Mouse (Mus musculus) urinary bladder, adult 2 months (tissue): ENCODE data around the gene Hoxd3. TPM values are rescaled to one million over a fixed set of nuclear protein-coding genes. Genes with fewer than 3 reads are reported as not detected.
A peak's percentile ranks its signal among the peaks of the same experiment; 100 is the strongest.

ENCODE experiments used
- DNase-seq: peaks from one replicate; pipeline ENCODE4 v3.0.0; 2022; ENCODE audit warnings: low spot score
- polyA plus RNA-seq: library from polyadenylated mRNA; depleted of rRNA; stranded (reverse); fragments of >200 nt; gene quantifications from 2 replicates; pipeline ENCODE4 v1.2.3, GENCODE M21; 2012

Hoxd3 gene
- polyA plus RNA-seq, 1 experiment = 2.6 TPM

DNA sequence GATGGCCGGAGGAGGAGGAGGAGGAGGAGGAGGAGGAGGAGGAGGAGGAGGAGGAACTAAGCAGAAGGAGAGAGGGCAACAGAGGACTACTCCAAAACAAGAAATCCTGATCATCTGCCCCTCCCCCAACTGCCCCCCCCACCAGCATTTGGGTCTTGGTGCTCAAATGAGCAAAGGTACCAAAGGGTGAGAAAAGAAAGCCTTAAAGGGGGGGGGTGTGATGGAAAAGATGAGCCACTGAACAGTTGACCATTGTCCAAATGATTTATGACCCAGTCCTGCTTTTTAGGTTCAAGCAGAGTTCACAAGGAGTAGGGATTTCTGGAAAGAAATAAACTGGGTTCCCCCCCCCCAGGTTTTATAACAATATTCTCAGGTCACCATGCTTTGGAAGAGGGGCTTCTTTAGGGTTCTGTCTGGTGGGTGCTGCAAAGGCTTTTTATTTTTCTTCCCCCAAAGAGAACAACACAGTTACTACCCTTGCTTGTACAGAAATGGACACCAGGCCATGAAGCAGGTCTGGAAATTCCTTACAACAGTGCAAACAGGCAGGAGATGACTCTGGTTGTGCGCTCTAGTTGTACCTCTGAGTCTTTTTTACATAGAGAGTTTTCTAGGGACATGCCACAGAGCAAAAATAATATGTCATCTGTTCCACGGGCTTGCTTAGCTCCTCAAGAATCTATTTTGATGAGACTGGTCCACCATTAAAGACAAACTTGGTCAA lies 29.7 kb downstream of the Hoxd3 start:
- DNase-seq = no peak

GRCm38 (mm10) chr2:74741979-74742277 lies 30.2 kb downstream of the Hoxd3 start:
- no peak for DNase-seq

- DNase-seq = no peak
These were observed 34.0 kb downstream of the Hoxd3 start for GRCm38 (mm10) chr2:74745540-74746297.

- no peak for DNase-seq
These were observed 34.7 kb downstream of the Hoxd3 start for GRCm38 (mm10) chr2:74746298-74746921.

DNA sequence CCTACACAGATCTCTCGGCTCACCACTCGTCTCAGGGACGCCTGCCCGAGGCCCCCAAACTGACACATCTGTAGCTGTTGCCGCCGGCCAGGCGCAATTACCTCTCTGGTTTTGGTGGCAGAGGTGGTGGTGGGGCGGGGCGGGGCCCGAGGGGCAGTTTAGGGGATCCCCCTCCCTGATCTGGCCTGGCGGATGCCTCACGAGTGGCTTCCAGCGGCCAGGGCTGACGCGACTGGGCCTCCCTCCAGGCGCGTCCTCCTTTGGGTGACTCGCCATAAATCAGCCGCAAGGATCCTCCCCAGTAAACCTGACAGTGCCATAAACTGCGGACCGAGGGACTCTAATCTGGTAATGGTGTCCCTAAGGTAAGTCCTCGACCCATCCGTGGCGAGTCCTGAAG lies 35.3 kb downstream of the Hoxd3 start:
- DNase-seq = no peak

DNA sequence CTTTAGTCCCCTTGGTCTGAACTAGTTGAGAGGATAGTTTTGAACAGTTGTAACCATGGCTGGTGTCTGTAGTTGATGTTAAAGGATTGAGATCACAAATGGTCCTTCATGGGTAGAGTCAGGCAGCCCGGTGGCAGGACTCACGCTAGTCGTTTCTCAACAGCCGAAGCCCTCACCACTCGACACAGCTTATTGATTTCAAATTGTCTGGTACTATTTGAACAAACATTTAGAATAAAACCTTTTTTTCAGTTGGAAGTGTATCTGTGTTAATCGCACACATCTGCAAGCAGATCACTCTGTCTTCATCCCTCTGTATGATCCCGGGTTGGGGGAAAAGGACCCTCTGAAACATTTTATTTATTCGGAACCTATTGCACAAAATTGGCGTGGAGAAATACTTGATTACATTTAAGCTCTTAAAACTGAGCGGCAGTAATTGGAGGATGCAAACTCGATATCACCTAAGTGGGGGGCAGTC lies 36.0 kb downstream of the Hoxd3 start:
- no peak for DNase-seq

- no peak for DNase-seq
These were observed 36.8 kb downstream of the Hoxd3 start for GRCm38 (mm10) chr2:74748436-74748995.

- no peak for DNase-seq
These were observed 37.8 kb downstream of the Hoxd3 start for GRCm38 (mm10) chr2:74749337-74750121.

DNA sequence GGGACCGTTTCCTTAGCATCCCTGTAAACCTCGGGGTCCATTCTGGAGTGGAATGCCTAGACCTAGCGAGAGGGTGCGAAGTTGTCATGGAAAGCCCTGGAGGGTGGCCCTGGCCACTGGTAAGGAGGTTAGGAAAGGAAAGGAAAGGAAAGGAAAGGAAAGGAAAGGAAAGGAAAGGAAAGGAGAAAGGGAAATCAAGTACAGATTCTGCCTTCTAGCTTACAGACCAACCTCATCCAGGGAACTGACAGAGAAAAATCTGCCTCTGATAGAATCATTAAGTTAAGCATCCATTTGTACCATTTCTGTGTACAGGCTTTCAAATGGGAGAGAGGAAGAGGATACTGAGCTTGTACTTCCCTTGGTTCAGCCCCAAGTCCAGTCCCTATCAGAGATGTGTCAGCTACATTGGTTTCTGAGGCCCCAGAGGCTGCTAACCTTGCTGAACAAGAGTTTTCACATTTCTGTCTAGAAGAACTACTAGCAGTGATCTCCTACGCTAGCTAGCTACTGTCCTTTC lies 39.1 kb downstream of the Hoxd3 start:
- DNase-seq = no peak

DNA sequence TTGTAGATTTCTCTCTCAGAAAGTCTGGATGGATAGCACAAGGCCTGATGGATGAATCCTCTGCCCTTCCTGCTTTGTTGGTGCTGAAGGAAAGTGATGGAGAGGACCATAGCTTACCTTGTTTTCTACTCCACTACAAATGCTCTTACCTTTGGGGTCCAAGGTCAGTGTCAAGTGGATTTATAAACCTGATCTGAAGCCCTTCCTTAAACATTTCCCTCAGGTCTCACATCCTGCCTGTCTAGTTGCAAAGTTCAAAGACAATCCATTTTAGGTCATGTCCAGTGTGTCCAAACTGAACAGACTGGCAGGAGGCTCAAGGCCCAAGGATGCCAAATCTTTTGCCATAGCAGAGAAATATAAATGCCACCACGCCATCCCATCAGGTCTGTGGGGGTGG lies 40.1 kb downstream of the Hoxd3 start:
- no peak for DNase-seq

- no peak for DNase-seq
These were observed 40.9 kb downstream of the Hoxd3 start for GRCm38 (mm10) chr2:74752431-74753174.

DNA sequence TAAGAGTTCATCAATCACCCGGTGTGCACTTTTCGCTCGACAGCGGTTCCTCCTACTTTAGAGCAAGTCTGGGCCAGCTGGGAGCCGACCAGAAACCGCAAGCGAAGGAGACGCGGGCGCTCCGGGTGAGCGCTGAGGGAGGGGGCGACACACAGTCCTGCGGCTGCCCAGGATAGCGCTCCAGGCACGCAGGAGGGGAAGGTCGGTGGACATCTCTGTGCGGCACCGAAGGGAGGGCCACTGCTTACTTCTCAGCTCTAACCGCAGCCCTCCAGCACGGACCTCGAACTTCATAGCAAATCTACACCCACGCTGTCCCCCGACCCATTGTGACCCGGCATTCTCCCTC lies 41.4 kb downstream of the Hoxd3 start:
- no peak for DNase-seq

- DNase-seq = no peak
These were observed 42.0 kb downstream of the Hoxd3 start for GRCm38 (mm10) chr2:74753711-74754110.

DNA sequence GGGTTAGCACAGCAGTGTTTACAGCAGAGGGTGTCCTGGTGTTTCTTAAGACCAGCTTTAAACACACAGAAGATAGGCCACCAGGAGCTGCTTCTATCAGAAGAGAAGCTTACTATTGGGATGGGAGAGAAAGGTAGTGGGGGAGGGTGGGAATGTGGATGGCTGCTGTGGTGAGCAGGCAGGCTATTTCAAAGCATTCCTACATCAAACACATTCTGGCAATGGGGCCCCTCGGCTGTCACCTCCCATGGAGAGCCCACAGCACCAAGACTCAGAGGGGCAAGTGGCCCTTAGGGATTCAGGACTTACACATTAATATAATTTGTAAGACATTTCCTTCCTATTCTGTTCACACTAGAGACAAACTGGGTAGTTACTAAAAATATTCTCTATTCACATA lies 48.4 kb downstream of the Hoxd3 start:
- no peak for DNase-seq

- DNase-seq = no peak
These were observed 50.2 kb downstream of the Hoxd3 start for GRCm38 (mm10) chr2:74761941-74762340.

- peak; percentile 59 for DNase-seq
These were observed 51.0 kb downstream of the Hoxd3 start, which contains the start of gene Hoxd1 for GRCm38 (mm10) chr2:74762522-74763244. Hoxd1 (plus strand) TSS chr2:74762980.

DNA sequence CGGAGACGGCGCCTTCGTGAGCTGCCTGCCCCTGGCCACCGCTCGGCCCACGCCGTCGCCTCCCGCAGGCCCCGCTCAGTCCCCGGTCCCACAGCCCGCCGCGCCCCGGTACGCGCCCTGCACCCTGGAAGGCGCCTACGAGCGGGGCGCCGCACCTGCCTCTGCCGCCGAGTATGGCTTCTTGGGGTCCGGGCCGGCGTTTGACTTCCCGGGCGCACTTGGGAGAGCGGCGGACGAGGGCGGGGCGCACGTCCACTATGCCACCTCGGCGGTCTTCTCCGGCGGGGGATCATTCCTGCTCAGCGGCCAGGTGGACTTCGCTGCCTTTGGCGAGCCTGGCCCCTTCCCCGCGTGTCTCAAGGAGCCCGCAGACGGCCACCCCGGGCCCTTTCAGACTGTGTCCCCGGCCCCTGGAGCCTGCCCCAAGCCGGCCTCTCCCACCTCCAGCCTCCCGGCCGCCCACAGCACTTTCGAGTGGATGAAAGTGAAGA lies 51.6 kb downstream of the Hoxd3 start:
- DNase-seq = no peak

GRCm38 (mm10) chr2:74763976-74764375 lies 52.2 kb downstream of the Hoxd3 start:
- no peak for DNase-seq

- no peak for DNase-seq
These were observed 62.6 kb downstream of the Hoxd3 start for GRCm38 (mm10) chr2:74774359-74774758.
